Mouse (Mus musculus) heart, embryonic 16.5 days (tissue): ENCODE results near the gene Dtx3l. TPM values are rescaled to one million over a fixed set of nuclear protein-coding genes. Genes with fewer than 3 reads are reported as not detected.
A peak's percentile ranks its signal among the peaks of the same experiment; 100 is the strongest.
"Not testable (repeated sequence)": the region's sequence is repeated elsewhere in the genome, so short reads cannot be mapped to it uniquely, and the experiment has no call there.

ENCODE experiments used
- ATAC-seq: fragments of 200-750 bp; cut with Nextera tagmentation; replicated peaks from 2 replicates; pipeline ENCODE4 v1.8.0; 2017; ENCODE audit warnings: moderate number of reproducible peaks; ENCODE audit not compliant: insufficient read depth, low FRiP score; ENCODE audit errors: extremely low read depth
- H3K27ac ChIP-seq: fragments of 300-500 bp; sonication (generic); 2 replicates; pipeline ENCODE4 v1.5.1; 2014; ENCODE audit warnings: mild to moderate bottlenecking, low read length, control low read depth, moderate library complexity
- H3K27me3 ChIP-seq: fragments of 300-500 bp; sonication (generic); 2 replicates; pipeline ENCODE4 v1.6.1; 2014; ENCODE audit warnings: low read length, mixed read lengths; ENCODE audit not compliant: control insufficient read depth, insufficient read depth
- H3K36me3 ChIP-seq: fragments of 300-500 bp; sonication (generic); 2 replicates; pipeline ENCODE4 v1.6.1; 2014; ENCODE audit not compliant: control insufficient read depth, insufficient read depth
- H3K4me1 ChIP-seq: fragments of 300-500 bp; sonication (generic); 2 replicates; pipeline ENCODE4 v1.6.1; 2014; ENCODE audit warnings: low read length, mixed read lengths; ENCODE audit not compliant: control insufficient read depth, insufficient read depth
- H3K4me2 ChIP-seq: fragments of 300-500 bp; sonication (generic); 2 replicates; pipeline ENCODE4 v1.6.1; 2014; ENCODE audit warnings: low read depth, mild to moderate bottlenecking, control low read depth, low read length
- H3K4me3 ChIP-seq: fragments of 300-500 bp; sonication (generic); 2 replicates; pipeline ENCODE4 v1.5.1; 2014; ENCODE audit warnings: mild to moderate bottlenecking, control low read depth, low read length
- H3K9ac ChIP-seq: fragments of 300-500 bp; sonication (generic); 2 replicates; pipeline ENCODE4 v1.6.1; 2014; ENCODE audit warnings: low read length, control low read depth
- H3K9me3 ChIP-seq: fragments of 300-500 bp; sonication (generic); replicated peaks from 2 replicates; pipeline ENCODE4 v1.6.1; 2016; ENCODE audit warnings: low read length; ENCODE audit not compliant: control insufficient read depth
- WGBS: fragments of 180-500 bp; shearing (Covaris S2); extraction: QIAGEN DNeasy Blood & Tissue Kit; methylation state at CpG from one replicate; pipeline ENCODE4 v1.1.7; 2014; 5-methylcytosine and 5-hydroxymethylcytosine counted together
- polyA plus RNA-seq: library from polyadenylated mRNA; unstranded; fragments of >200 nt; fragmentation: Nextera tagmentation; extraction: Ambion mirVana; gene quantifications from 2 replicates; pipeline ENCODE4 v1.2.1, GENCODE M21; 2015

Gene Dtx3l
- 7.7 and 9.4 TPM in 2 replicates for polyA plus RNA-seq

GRCm38 (mm10) chr16:35938211-35939151 lies at the start of gene Dtx3l, which contains the start of gene Parp9:
Gene Dtx3l (minus strand): TSS chr16:35939151.
Gene Parp9 (plus strand): TSS chr16:35938470.
- Histone ChIP-seq H3K27ac (peak within 1 kb of the TSS; percentile 85), H3K27me3 (no peaks in the 10 kb centered on the region), H3K9ac (peak within 1 kb of the TSS; percentile 95), H3K9me3 (no peaks in the 10 kb centered on the region), H3K36me3 (peaks cover 13% of the 10 kb centered on the region), H3K4me3 (peak within 1 kb of the TSS; percentile 91), H3K4me1 (peaks cover 4% of the 10 kb centered on the region; the same call in 1 of the 2 replicates), H3K4me2 (peak within 1 kb of the TSS; percentile 97)
- peak; percentile 53 for ATAC-seq
- WGBS: 2% methylated on average over 52 of the region's 52 CpGs

GRCm38 (mm10) chr16:35987930-35988329 lies 49.0 kb upstream of the Dtx3l start:
- no peaks in the 10 kb centered on the region for H3K9me3 ChIP-seq
- H3K36me3 ChIP-seq: no peaks in the 10 kb centered on the region
- H3K27ac ChIP-seq: no peak overlapping the region
- no peak overlapping the region for H3K4me2 ChIP-seq
- H3K4me3 ChIP-seq: no peak overlapping the region
- 72% methylated on average over 1 of the region's 1 CpGs for WGBS
- no peak overlapping the region for H3K9ac ChIP-seq
- H3K4me1 ChIP-seq: peaks cover 8% of the 10 kb centered on the region
- H3K27me3 ChIP-seq: no peaks in the 10 kb centered on the region
- ATAC-seq: no peak

- H3K4me1 ChIP-seq: peaks cover 13% of the 10 kb centered on the region
- peak overlapping the region; percentile 65 for H3K4me3 ChIP-seq
- no peaks in the 10 kb centered on the region for H3K9me3 ChIP-seq
- no peak for ATAC-seq
- H3K4me2 ChIP-seq: peak overlapping the region; percentile 70
- 41% methylated on average over 3 of the region's 3 CpGs for WGBS
- peak overlapping the region; percentile 81; the same call in 1 of the 2 replicates for H3K9ac ChIP-seq
- H3K27ac ChIP-seq: peak overlapping the region; percentile 98
- H3K36me3 ChIP-seq: no peaks in the 10 kb centered on the region
- H3K27me3 ChIP-seq: no peaks in the 10 kb centered on the region
Observed at GRCm38 (mm10) chr16:35984471-35984870, 45.5 kb upstream of the Dtx3l start.

GRCm38 (mm10) chr16:35983517-35984101 lies 44.7 kb upstream of the Dtx3l start:
- Histone ChIP-seq H3K4me2 (peak overlapping the region; percentile 70), H3K4me3 (peak overlapping the region; percentile 65), H3K27me3 (no peaks in the 10 kb centered on the region), H3K4me1 (peaks cover 13% of the 10 kb centered on the region), H3K27ac (peak overlapping the region; percentile 98), H3K9me3 (no peaks in the 10 kb centered on the region), H3K36me3 (no peaks in the 10 kb centered on the region), H3K9ac (peak overlapping the region; percentile 81)
- WGBS: under 1% methylated on average over 61 of the region's 86 CpGs
- ATAC-seq: peak; percentile 62

GRCm38 (mm10) chr16:35982902-35983516 lies 44.1 kb upstream of the Dtx3l start:
- WGBS: under 1% methylated on average over 50 of the region's 54 CpGs
- H3K4me1 ChIP-seq: peaks cover 13% of the 10 kb centered on the region
- H3K4me2 ChIP-seq: peak overlapping the region; percentile 87
- no peaks in the 10 kb centered on the region for H3K27me3 ChIP-seq
- ATAC-seq: peak; percentile 89
- H3K36me3 ChIP-seq: no peaks in the 10 kb centered on the region
- H3K4me3 ChIP-seq: peak overlapping the region; percentile 65
- H3K9me3 ChIP-seq: no peaks in the 10 kb centered on the region
- H3K9ac ChIP-seq: peak overlapping the region; percentile 81
- H3K27ac ChIP-seq: peak overlapping the region; percentile 98

GRCm38 (mm10) chr16:35982506-35982901 lies 43.6 kb upstream of the Dtx3l start:
- no peak for ATAC-seq
- H3K36me3 ChIP-seq: no peaks in the 10 kb centered on the region
- peak overlapping the region; percentile 98 for H3K27ac ChIP-seq
- 2% methylated on average over 15 of the region's 15 CpGs for WGBS
- H3K4me3 ChIP-seq: peak overlapping the region; percentile 65
- H3K9me3 ChIP-seq: no peaks in the 10 kb centered on the region
- H3K27me3 ChIP-seq: no peaks in the 10 kb centered on the region
- H3K4me2 ChIP-seq: peak overlapping the region; percentile 87
- H3K4me1 ChIP-seq: peaks cover 13% of the 10 kb centered on the region
- peak overlapping the region; percentile 81 for H3K9ac ChIP-seq

GRCm38 (mm10) chr16:35981363-35981821 lies 42.4 kb upstream of the Dtx3l start:
- Histone ChIP-seq H3K4me1 (peaks cover 13% of the 10 kb centered on the region), H3K9ac (no peak overlapping the region), H3K4me3 (no peak overlapping the region), H3K4me2 (no peak overlapping the region), H3K27ac (no peak overlapping the region), H3K36me3 (no peaks in the 10 kb centered on the region), H3K9me3 (no peaks in the 10 kb centered on the region), H3K27me3 (no peaks in the 10 kb centered on the region)
- WGBS: 42% methylated on average over 19 of the region's 19 CpGs
- ATAC-seq: peak; percentile 87

GRCm38 (mm10) chr16:35978450-35978849 lies 39.5 kb upstream of the Dtx3l start, which contains the start of gene Kpna1:
Gene Kpna1 (plus strand): TSS chr16:35978750.
- not testable (repeated sequence) for H3K9me3 ChIP-seq, H3K27me3 ChIP-seq, H3K36me3 ChIP-seq, H3K27ac ChIP-seq, H3K4me3 ChIP-seq, H3K9ac ChIP-seq, H3K4me2 ChIP-seq, ATAC-seq, H3K4me1 ChIP-seq
- WGBS: 92% methylated on average over 1 of the region's 1 CpGs
